Mouse (Mus musculus): ENCODE measurements around the gene Rcc2.

DNA sequence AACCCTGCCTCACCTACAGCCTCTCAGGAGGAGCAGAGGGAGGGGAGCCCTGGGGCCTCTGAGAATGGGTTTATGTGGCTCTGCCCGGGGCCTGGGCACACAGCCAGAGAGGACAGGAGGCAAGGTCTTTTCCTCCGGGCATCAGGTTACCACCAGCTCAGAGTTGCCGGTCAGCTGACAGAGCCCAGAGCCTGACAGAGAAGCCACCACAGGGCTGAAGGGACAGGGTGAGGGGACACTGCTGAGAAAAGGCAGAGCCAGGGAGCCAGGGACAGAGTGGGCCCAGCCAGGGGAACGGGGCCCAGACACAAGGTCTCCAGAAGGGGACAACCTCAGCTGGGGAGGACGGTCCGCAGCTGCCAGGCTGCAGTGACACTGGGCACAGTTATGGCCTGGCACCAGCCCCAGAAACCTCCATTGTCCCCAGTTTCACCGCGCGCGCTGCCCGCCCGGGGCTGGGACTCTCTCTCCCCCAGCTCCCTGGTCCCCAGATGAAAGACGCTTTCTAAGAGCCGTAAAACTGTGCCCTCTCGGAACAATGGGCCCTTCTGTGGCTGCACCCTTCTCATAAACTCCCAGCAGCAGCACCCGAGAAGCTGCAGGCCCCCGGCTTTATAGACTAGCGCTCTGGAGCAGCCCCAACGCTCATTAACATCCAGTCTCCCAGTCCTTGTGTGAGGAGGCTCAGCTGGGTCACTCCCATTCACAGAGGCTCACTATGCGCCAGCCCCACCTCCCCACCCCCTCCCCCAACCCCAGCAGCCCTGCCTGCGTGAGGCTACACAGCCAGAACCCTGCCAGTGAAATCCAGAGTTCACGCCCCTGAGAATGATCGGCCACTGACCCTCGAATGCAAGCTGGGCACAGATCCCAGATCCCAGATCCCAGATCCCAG is 42.4 kb upstream of the Rcc2 start:
- TF ChIP-seq CTCF (conservative IDR thresholded peaks at IDR 0.05; ENCODE audit: low read length) (no peak), POU5F1 (IDR thresholded peaks at IDR 0.05; ENCODE audit: borderline replicate concordance, low read length) (no peak)
